Mouse (Mus musculus) intestine, embryonic 16.5 days (tissue): ENCODE measurements at regions not wholly inside any gene's neighbourhood (a gene's known extent, or its start where the extent isn't known, plus 50 kb on each side); places are given as distances from the start of the nearest gene placed in this dataset. TPM values are rescaled to one million over a fixed set of nuclear protein-coding genes. Genes with fewer than 3 reads are reported as not detected.

Source experiments
- ATAC-seq: fragments of 200-750 bp; cut with Nextera tagmentation; 2 replicates; pipeline ENCODE4 v1.8.0; 2017; ENCODE audit warnings: moderate TSS enrichment, moderate library complexity
- H3K27ac ChIP-seq: fragments of 300-500 bp; sonication (generic); 2 replicates; pipeline ENCODE4 v1.5.1; 2014; ENCODE audit warnings: mild to moderate bottlenecking, low read length
- H3K27me3 ChIP-seq: fragments of 300-500 bp; sonication (generic); replicated peaks from 2 replicates; pipeline ENCODE4 v1.6.1; 2014; ENCODE audit warnings: low read length, control low read depth, mixed read lengths; ENCODE audit not compliant: control insufficient read depth, insufficient read depth
- H3K36me3 ChIP-seq: fragments of 300-500 bp; sonication (generic); 2 replicates; pipeline ENCODE4 v1.6.1; 2014; ENCODE audit warnings: low read length, control low read depth; ENCODE audit not compliant: control insufficient read depth, insufficient read depth
- H3K4me1 ChIP-seq: fragments of 300-500 bp; sonication (generic); 2 replicates; pipeline ENCODE4 v1.6.1; 2014; ENCODE audit warnings: low read length, control low read depth, mixed read lengths; ENCODE audit not compliant: control insufficient read depth, insufficient read depth
- H3K4me2 ChIP-seq: fragments of 300-500 bp; sonication (generic); 2 replicates; pipeline ENCODE4 v1.6.1; 2014; ENCODE audit warnings: low read depth, low read length, control low read depth
- H3K4me3 ChIP-seq: fragments of 300-500 bp; sonication (generic); 2 replicates; pipeline ENCODE4 v1.5.1; 2014; ENCODE audit warnings: mild to moderate bottlenecking, low read length
- H3K9ac ChIP-seq: fragments of 300-500 bp; sonication (generic); 2 replicates; pipeline ENCODE4 v1.6.1; 2014; ENCODE audit warnings: low read depth, low read length
- H3K9me3 ChIP-seq: fragments of 300-500 bp; sonication (generic); 2 replicates; pipeline ENCODE4 v1.6.1; 2016; ENCODE audit warnings: low read length, control low read depth; ENCODE audit not compliant: control insufficient read depth
- WGBS: fragments of 180-500 bp; shearing (Covaris S2); extraction: QIAGEN DNeasy Blood & Tissue Kit; methylation state at CpG from one replicate; pipeline ENCODE4 v1.1.7; 2014; 5-methylcytosine and 5-hydroxymethylcytosine counted together
- microRNA-seq: library from miRNA; unstranded; fragments of <30 nt; microRNA quantifications from one replicate; pipeline ENCODE4, GENCODE M21; 2016

DNA sequence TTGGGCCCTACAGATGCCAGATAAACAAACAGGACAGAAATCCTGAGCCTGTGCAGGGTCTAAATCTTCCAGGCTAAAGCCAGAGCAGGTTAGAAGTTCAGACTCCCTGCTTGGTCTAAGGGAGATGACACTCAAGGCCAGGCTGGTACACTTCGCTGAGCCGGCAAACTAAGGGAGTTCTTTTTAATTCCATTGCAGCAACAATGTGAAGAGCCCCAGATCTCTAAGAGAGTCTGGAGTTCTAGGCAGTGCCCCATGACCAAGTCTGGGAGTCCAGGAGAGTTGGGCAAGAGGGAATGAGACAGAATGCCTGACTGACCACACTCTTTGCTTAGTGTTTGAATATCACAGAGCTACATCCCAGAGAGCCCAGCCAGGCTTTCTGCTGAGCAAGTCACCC, 52.5 kb upstream of the Adgra1 start:
- 65% methylated on average over 2 of the region's 2 CpGs for WGBS
- no peak overlapping the region for H3K4me3 ChIP-seq

More for the DNA sequence above, 52.5 kb upstream of the Adgra1 start:
- Histone ChIP-seq H3K9me3 (no peaks in the 10 kb centered on the region), H3K4me2 (no peak overlapping the region), H3K36me3 (no peaks in the 10 kb centered on the region), H3K27ac (no peak overlapping the region), H3K9ac (no peak overlapping the region), H3K4me1 (no peaks in the 10 kb centered on the region), H3K27me3 (no peaks in the 10 kb centered on the region)
- no peak for ATAC-seq

Small RNA genes lying in the stretch of these regions (microRNA-seq; reads per million reads assigned to microRNA genes)
- not detected for gene Mir6401
